Mouse (Mus musculus) embryonic fibroblast, embryonic 13.5 days (primary cell): ENCODE measurements around the gene Trim10.

ENCODE experiments used
- CTCF ChIP-seq: IDR thresholded peaks from 2 replicates; pipeline ENCODE4 v1.5.1; 2011; ENCODE audit warnings: mild to moderate bottlenecking, control low read depth, low read length, moderate library complexity, borderline replicate concordance; ENCODE audit not compliant: insufficient read depth
- POLR2A ChIP-seq: IDR thresholded peaks from 2 replicates; pipeline ENCODE4 v1.6.1; 2011; ENCODE audit warnings: low read depth, mild to moderate bottlenecking, control low read depth, low read length, moderate library complexity

DNA sequence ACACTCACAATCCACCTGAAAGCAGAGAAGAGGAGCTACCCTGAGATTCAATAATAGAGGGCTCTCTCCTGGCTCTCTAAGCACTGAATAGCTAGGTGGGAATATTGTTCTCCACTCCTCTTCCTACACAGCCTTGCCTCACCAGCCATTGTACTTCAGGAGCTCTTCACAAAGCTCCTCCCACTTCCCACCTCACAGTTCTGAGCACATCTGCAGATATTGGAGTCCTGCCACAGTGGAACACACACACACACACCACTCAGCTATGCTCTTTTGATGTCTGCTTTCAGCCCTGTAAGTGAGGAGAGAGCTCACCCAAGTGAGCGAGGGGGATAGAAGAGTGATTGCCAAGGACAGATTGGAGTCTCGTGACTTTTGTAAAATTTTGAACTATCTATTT, 14.0 kb downstream of the Trim10 start:
- TF ChIP-seq CTCF, result no peak
- no peak for TF ChIP-seq POLR2A
